Mouse (Mus musculus) heart, postnatal 25 days (tissue): ENCODE results near the gene Ackr3. TPM values are rescaled to one million over a fixed set of nuclear protein-coding genes. Genes with fewer than 3 reads are reported as not detected.
A peak's percentile ranks its signal among the peaks of the same experiment; 100 is the strongest.

Experiments
- DNase-seq: peaks from one replicate; pipeline ENCODE4 v3.0.0; 2022; ENCODE audit warnings: low spot score
- intact Hi-C: fragments of 180-260 bp; cut with DNase I; formaldehyde crosslinking; loops from one replicate; pipeline ENCODE4 v1.15.1; 2025
- total RNA-seq, 2 experiments: library from RNA; stranded (reverse); gene quantifications; 2 replicates each; pipeline ENCODE4 v1.2.3; 2021

The Ackr3 gene
- total RNA-seq, 2 experiments from 2014 or later, result 64.4 to 75.8 TPM

DNA sequence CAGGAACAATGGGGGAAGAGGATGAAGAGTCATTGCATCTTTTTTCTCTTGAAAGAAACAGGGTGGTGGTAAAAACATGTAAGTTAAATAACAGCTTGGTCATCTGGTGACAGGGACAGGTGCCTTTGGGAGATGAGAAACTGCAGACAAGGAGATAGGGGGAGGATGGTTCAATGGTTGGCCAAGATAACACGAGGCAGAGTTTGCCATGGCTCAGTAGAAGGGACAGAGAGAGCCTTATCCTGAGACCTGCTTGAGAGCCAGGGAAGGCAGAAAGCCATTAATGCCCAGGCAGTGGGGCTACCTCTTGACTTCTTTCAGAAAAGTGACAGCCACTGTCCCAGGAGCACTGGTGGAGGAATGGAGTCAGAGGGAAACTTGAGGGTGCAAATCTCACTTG is 43.0 kb downstream of the Ackr3 start:
- DNase-seq, result no peak
- intact Hi-C loops, result no loop called here

DNA sequence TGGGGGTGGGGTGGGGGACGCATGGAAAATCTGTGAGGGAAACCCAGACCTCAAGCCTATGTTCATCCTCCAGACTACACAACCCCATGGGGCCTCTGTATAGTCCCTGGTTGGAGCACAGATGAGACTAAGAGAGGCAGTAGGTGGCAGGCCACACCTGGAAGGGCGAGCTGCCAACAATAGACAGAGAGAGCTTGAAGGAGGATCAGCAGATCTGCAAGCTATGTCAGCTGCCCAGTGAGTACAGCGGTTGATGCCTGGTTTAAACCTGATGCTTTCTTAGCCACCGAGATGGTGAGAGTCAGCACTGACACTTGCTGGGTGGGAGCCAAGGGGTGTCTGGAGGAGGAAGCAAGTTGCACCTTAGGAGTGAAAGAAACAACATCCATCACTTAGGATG is 43.5 kb downstream of the Ackr3 start:
- DNase-seq, result no peak
- intact Hi-C loops, result no loop called here

DNA sequence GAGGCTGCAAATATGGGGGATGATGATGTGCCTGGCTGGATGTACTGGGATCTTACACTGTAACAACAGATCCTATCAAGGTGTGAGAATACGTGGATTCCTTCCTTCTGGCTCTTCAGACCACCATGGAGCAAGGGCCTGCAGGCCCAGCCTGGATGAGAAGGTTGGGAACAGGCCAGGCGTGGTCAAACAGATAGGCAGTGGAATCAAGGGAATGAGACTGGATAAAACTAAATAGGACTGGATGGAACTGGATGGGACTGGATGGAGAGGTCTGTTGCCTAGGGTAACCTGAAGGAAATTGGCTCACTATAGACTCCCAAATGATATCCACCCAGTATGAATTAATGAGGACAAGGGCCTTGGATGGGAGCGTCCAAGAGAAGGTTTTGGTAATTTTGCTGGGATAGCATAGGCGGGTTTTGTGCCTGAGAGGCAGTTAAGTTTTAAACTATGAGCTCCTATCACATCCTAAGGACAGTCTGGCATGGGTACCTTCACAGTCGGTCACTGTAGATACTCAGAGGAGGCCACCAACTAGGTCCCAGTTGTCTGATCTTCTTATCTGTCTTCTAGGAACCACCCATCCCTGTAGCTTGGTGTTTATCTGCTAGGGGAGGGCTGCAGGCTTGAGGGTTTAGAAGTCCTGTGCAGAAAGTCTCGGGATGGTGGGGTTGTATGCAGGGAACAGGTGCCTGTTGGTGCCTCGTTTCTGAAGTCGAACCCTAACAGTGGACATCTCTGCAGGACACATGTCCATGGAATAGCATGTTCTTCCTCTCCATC is 44.2 kb downstream of the Ackr3 start:
- intact Hi-C loops, result no loop called here
- no peak for DNase-seq

DNA sequence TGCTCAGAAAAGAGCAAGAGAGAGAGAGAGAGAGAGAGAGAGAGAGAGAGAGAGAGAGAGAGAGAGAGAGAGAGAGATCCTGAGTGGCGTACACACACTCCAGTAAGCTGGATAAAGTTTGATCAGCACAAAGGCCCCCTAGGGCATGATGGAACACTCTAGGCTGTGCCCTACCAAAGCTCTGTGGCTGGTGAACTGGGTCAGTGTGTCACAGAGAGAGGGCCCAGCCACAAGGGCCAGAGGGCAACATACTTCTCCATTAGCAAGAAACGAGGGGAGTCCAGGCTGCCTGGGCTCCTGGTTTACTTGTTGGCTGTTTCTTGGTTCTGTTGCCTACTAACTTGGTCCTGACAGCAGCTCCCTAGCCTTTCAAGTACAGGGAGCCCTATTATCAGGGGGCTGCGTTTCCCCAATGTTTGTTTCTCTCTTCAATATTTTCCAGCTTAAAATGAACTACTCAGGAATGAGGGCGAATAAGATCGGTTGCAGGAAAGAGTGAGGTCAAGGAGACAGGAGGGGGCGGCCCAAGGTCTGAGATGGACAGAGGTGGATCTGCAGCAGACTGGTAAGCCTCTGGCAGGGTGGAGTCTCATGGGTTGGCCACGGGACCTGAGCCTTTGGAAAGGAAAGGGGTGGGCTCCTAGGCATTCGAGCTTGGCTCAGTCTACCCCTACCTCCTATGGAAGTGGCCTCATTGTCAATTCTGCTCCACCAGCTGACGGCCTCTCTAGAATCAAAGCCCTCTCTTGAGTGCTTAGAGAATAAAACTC is 45.4 kb downstream of the Ackr3 start:
- DNase-seq, result no peak
- intact Hi-C loops, result no loop called here

DNA sequence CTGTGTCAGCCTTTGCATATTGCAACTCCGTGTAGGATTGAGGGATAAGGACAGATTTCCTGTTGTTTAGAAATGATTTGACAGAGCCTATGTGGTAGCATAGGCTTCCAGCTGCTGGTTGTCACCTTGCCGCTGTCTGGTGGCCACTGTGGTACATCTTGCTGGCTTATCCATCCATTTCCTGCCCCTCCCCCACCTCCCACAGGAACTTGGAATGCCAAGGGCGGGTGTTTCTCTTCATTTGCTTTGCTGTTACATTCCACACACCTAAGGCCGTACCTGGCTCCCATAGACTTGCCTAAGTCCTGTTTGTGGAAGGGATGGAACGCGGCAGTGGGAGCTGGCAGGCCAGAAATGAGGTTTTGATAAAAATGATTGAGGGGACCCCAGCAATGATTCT is 46.6 kb downstream of the Ackr3 start:
- intact Hi-C loops, result no loop called here
- no peak for DNase-seq

DNA sequence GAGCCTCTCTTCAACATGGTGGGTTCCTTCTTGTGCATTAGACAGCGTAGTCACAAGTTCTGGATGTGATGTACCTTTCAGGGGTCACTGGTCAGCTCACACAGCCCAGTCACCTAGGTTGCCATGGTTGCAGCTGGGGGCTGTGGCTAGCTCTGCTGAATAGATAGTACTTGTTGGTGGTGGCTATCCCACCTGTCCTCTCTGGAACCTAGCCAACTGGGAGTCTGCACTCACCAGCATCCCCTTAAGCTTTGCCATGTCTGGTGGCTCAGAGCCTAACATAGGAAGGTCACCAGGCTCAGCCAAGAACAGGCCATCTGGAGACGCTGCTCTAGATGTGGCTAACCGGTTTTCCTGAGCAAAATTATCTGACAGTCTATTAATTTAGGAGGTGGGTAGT is 47.4 kb downstream of the Ackr3 start:
- intact Hi-C loops, result no loop called here
- no peak for DNase-seq

DNA sequence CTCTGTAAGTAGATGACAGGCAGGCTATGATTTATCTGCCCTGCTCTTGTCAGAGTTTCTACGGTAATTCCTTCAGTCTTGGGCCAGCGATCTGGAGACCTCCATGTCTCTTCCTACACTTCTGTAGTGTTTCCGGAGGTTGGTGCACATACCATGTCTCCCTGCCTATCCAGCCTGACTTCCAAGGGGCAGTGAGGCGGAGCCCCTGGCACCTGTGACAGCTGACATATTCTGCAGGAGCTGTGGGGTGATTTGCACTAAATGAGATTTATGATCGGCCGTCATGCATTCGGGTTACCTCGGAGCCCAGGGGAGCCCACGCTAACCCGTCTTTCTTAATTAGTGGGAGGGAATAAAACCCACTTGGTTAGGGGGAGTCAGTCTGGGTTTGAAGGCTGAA is 49.7 kb downstream of the Ackr3 start:
- intact Hi-C loops, result no loop called here
- DNase-seq, result no peak

DNA sequence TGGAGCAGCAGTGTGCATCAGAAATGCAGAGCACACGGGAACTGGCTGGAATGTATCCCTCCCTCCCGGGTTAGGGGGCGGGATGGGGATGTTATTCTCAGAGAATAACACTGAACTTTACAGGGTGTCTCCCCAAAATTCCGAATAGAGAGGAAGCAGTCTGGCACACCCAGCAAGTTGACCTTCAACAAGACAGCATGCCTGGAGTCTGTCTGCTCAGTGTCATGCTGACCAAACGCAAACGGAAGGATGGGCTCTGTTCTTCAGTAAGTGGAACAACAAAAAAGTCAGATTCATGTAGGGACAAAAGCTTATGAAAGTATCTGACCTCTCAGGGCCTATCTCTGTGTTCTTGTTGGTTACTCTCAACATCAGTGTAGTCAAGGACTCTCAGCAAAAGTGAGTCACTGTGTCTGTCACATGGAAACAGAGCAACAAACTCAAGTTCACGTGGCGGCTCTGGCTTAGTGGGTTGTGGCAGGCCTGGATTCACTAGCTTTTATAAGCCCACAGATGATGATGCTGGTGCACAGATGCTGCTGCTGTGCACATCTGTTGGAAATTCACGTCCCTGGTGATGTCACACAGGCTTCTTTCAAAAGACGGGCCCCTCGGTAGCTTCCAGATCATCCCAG is 54.6 kb downstream of the Ackr3 start:
- intact Hi-C loops, result no loop called here
- DNase-seq, result peak; percentile 39

DNA sequence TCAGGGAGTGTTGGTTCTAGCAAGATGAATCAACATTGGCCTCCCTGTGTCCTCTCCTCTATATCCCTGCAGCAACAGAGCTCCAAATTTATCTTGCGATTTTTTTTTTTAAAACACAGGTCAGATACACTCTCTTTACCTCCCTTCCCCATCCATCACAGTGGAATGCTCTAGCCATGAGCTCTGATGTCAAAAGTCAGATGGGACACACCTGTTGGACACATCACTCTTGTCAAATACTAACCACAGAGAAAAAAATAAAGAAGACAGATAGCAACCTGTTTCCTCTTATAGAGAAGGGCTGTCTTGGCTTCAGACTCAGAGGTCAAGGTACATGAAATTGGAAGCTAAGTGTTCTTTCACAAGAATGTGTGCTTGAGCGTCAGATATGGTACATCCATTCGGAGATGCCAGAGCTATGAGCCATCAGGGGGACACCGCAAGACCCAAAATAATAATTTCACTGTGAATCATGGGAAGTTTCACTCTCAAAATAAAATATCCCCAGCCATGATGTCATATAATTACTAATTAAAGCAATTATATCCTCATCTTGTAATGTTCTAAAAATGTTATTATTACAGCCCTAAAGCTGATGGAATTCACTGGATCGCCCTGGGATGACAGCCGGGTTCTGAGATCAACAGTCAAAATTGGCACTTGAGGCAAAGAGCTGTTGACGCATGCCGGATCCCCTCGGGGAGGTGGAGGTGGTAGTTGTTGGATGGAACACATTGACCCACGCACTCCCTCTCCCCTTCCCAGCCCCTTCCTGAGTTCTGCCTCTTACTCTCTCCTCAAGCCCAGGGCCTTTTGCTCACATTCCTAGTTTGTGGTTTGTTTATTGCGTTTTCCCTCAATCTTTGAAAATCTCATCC is 57.2 kb downstream of the Ackr3 start:
- intact Hi-C loops, result no loop called here
- DNase-seq, result no peak

DNA sequence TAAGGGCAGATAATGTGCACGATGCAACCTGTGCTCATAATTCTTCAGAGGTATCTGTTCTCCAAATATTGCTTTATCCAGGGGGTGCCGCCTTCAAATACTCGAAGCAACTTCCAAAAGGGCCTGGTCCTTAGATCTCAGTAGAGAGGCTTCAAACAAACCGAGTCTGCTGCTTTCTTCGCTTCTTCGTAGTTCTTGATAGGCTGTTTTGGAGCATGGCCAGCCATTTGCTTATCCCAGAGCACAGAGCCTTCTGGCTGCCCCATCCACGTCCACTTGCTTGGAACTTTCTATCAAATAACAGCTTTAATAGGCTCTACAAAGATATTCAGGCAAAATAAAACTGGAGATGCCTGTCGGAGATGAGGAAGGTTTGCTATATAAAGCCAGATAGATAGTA is 58.6 kb downstream of the Ackr3 start:
- no peak for DNase-seq
- intact Hi-C loops, result no loop called here

Other genes starting within 250 kb of the Ackr3 start
- 10 to 100 TPM; 16.9 to 18.1 TPM for gene Asb18, start 189.3 kb upstream of the Ackr3 start, total RNA-seq
- gene Iqca, start 50.6 kb upstream of the Ackr3 start, total RNA-seq, result not detected